Mouse (Mus musculus) liver, embryonic 14.5 days (tissue): ENCODE results near the gene Slc1a5.

Experiments
- CTCF ChIP-seq: IDR thresholded peaks from 2 replicates; pipeline ENCODE4 v1.5.1; 2016; ENCODE audit warnings: antibody characterized with exemption, low read depth, control low read depth
- EP300 ChIP-seq: IDR thresholded peaks from 2 replicates; pipeline ENCODE4 v1.6.1; 2016; ENCODE audit warnings: antibody characterized with exemption, low read depth

DNA sequence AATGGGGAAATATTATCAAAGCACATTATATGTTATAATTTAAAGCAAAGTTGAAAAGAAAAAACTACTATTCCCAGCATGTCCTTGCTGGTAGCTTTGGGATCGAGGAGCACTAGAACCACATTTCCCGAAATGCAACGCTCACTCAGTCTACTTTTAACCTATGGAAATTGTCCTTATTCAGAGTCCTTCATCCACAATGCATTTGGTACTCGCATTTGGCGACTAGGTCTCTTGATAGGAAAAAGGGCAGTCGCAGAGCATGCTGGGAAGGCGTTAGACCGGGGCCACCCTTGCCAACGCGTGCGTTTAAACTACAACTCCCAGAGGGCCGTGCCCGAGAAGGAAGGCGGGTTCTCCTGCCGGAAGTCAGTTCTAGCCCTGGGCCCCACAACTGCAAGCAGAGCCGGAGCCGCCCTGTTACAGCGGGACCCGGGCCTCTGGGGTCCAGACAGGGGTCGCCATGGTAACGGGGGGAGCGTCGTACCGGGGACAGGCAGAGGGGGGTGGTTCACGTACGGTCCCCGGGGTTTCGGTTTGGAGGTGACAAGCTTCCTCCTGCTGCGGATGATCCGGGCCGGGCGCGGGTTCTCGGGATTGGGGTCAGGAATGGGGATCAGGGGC lies 43.0 kb upstream of the Slc1a5 start, which contains the start of gene Ap2s1:
- TF ChIP-seq CTCF = no peak
- TF ChIP-seq EP300 = no peak
